Mouse (Mus musculus) forebrain, embryonic 11.5 days (tissue): ENCODE data around the gene Capn9. TPM values are rescaled to one million over a fixed set of nuclear protein-coding genes. Genes with fewer than 3 reads are reported as not detected.

Experiments
- ATAC-seq: fragments of 200-750 bp; cut with Nextera tagmentation; replicated peaks from 2 replicates; pipeline ENCODE4 v1.8.0; 2017; ENCODE audit warnings: moderate TSS enrichment; ENCODE audit not compliant: low FRiP score
- DNase-seq: peaks from one replicate; pipeline ENCODE4 v3.0.0-alpha.2; 2017; ENCODE audit warnings: low spot score
- H3K27ac ChIP-seq: fragments of 300-500 bp; sonication (generic); 2 replicates; pipeline ENCODE4 v1.5.1; 2014; ENCODE audit warnings: low read depth, low read length
- H3K27me3 ChIP-seq: fragments of 300-500 bp; sonication (generic); 2 replicates; pipeline ENCODE4 v1.6.1; 2014; ENCODE audit warnings: mild to moderate bottlenecking, low read length, mixed read lengths; ENCODE audit not compliant: control insufficient read depth, insufficient read depth
- H3K36me3 ChIP-seq: fragments of 300-500 bp; sonication (generic); 2 replicates; pipeline ENCODE4 v1.6.1; 2014; ENCODE audit warnings: mild to moderate bottlenecking, low read length, moderate library complexity, mixed read lengths; ENCODE audit not compliant: control insufficient read depth, insufficient read depth
- H3K4me1 ChIP-seq: fragments of 300-500 bp; sonication (generic); replicated peaks from 2 replicates; pipeline ENCODE4 v1.6.1; 2014; ENCODE audit warnings: low read length, mixed read lengths; ENCODE audit not compliant: control insufficient read depth, insufficient read depth
- H3K4me2 ChIP-seq: fragments of 300-500 bp; sonication (generic); 2 replicates; pipeline ENCODE4 v1.6.1; 2014; ENCODE audit warnings: low read depth, mild to moderate bottlenecking, low read length, moderate library complexity, mixed read lengths; ENCODE audit not compliant: severe bottlenecking
- H3K4me3 ChIP-seq: fragments of 300-500 bp; sonication (generic); 2 replicates; pipeline ENCODE4 v1.5.1; 2014; ENCODE audit warnings: low read depth, low read length
- H3K9ac ChIP-seq: fragments of 300-500 bp; sonication (generic); 2 replicates; pipeline ENCODE4 v1.6.1; 2014; ENCODE audit warnings: low read length
- H3K9me3 ChIP-seq: fragments of 300-500 bp; sonication (generic); 2 replicates; pipeline ENCODE4 v1.6.1; 2016; ENCODE audit warnings: low read length, mixed read lengths; ENCODE audit not compliant: control insufficient read depth
- WGBS: fragments of 180-500 bp; shearing (Covaris S2); extraction: QIAGEN DNeasy Blood & Tissue Kit; methylation state at CpG from one replicate; pipeline ENCODE4 v1.1.7; 2014; 5-methylcytosine and 5-hydroxymethylcytosine counted together
- polyA plus RNA-seq: library from polyadenylated mRNA; unstranded; fragments of >200 nt; fragmentation: Nextera tagmentation; extraction: Ambion mirVana; gene quantifications from 2 replicates; pipeline ENCODE4 v1.2.1, GENCODE M21; 2014

Capn9 gene
- polyA plus RNA-seq, 1 experiment from 2014 or later, result not detected

DNA sequence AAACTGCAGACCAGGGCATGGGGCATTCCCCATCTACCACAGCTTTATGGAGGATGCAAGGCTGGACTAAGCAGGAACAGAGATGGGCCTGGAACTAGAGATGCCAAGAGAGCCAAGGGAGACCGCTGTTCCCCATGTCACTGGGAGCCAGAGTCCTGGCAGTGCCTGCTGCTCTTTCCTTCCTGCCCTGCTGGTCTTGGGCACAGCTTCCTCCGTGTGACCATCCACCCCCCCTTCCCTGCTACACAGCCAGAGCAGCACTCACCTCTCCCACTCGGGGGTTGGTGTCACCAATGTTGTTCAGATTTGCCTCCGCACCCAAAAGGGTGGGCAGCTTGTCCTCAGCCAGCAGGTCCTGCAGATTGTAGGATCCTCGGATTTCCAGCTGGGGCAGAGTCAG, 18.4 kb upstream of the Capn9 start:
- 68% methylated on average over 5 of the region's 5 CpGs for WGBS
- no peak overlapping the region for H3K9ac ChIP-seq
- ATAC-seq, result no peak
- no peaks in the 10 kb centered on the region for H3K9me3 ChIP-seq
- no peak overlapping the region for H3K27ac ChIP-seq
- DNase-seq, result no peak
- no peak overlapping the region for H3K4me2 ChIP-seq
- H3K36me3 ChIP-seq, result no peaks in the 10 kb centered on the region; the same call in 1 of the 2 replicates
- no peaks in the 10 kb centered on the region for H3K27me3 ChIP-seq
- H3K4me3 ChIP-seq, result no peak overlapping the region
- no peaks in the 10 kb centered on the region for H3K4me1 ChIP-seq

GRCm38 (mm10) chr8:124567126-124567525, 8.8 kb upstream of the Capn9 start:
- WGBS, result 87% methylated on average over 6 of the region's 6 CpGs
- no peaks in the 10 kb centered on the region for H3K27me3 ChIP-seq
- H3K27ac ChIP-seq, result no peak overlapping the region
- no peak overlapping the region for H3K4me3 ChIP-seq
- H3K9me3 ChIP-seq, result no peaks in the 10 kb centered on the region
- H3K4me2 ChIP-seq, result no peak overlapping the region
- H3K9ac ChIP-seq, result no peak overlapping the region
- DNase-seq, result no peak
- no peaks in the 10 kb centered on the region for H3K4me1 ChIP-seq
- no peak for ATAC-seq
- no peaks in the 10 kb centered on the region for H3K36me3 ChIP-seq

DNA sequence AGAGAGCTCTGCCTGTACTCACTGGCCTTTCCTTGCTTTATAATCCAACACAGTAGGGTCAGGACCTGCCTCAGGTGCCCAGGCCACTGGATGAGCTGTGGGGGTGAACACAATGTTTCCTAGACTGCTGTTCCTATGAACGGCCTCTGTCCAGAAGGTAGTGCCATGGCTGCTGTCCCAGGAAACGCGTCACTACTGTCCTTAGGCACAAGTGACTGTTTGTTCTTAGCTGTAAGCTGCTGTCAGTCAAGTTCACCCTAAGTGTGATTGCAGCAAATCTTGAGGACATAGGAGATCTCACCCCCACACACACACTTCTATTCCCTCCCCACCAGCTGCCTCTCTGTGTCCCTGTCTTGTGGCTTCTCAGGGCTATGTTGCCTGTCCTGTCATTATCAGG, 8.3 kb upstream of the Capn9 start:
- Histone ChIP-seq H3K9me3 (no peaks in the 10 kb centered on the region), H3K4me1 (no peaks in the 10 kb centered on the region), H3K9ac (no peak overlapping the region), H3K36me3 (no peaks in the 10 kb centered on the region), H3K27me3 (no peaks in the 10 kb centered on the region), H3K4me3 (no peak overlapping the region), H3K4me2 (no peak overlapping the region), H3K27ac (no peak overlapping the region)
- WGBS, result 91% methylated on average over 3 of the region's 3 CpGs
- ATAC-seq (no peak), DNase-seq (no peak)

GRCm38 (mm10) chr8:124569100-124569499, 6.8 kb upstream of the Capn9 start:
- H3K9ac ChIP-seq, result no peak overlapping the region
- no peak overlapping the region for H3K4me2 ChIP-seq
- H3K4me3 ChIP-seq, result no peak overlapping the region
- no peaks in the 10 kb centered on the region for H3K4me1 ChIP-seq
- no peaks in the 10 kb centered on the region for H3K9me3 ChIP-seq
- H3K36me3 ChIP-seq, result no peaks in the 10 kb centered on the region
- ATAC-seq, result no peak
- WGBS, result 73% methylated on average over 2 of the region's 2 CpGs
- no peak overlapping the region for H3K27ac ChIP-seq
- no peak for DNase-seq
- no peaks in the 10 kb centered on the region for H3K27me3 ChIP-seq

GRCm38 (mm10) chr8:124569593-124569992, 6.3 kb upstream of the Capn9 start, which contains the start of gene Agt:
Gene Agt (minus strand): TSS chr8:124569706.
- no peaks in the 10 kb centered on the region for H3K9me3 ChIP-seq
- no peak within 1 kb of the TSS for H3K9ac ChIP-seq
- no peak within 1 kb of the TSS for H3K4me3 ChIP-seq
- no peaks in the 10 kb centered on the region for H3K27me3 ChIP-seq
- no peak within 1 kb of the TSS for H3K4me2 ChIP-seq
- 78% methylated on average over 2 of the region's 2 CpGs for WGBS
- H3K4me1 ChIP-seq, result no peaks in the 10 kb centered on the region
- no peaks in the 10 kb centered on the region for H3K36me3 ChIP-seq
- no peak for ATAC-seq
- no peak within 1 kb of the TSS for H3K27ac ChIP-seq
- no peak for DNase-seq

GRCm38 (mm10) chr8:124571732-124572429, 4.0 kb upstream of the Capn9 start:
- Histone ChIP-seq H3K9ac (no peak overlapping the region), H3K4me1 (no peaks in the 10 kb centered on the region), H3K27me3 (no peaks in the 10 kb centered on the region), H3K36me3 (no peaks in the 10 kb centered on the region), H3K9me3 (no peaks in the 10 kb centered on the region), H3K27ac (no peak overlapping the region), H3K4me2 (no peak overlapping the region), H3K4me3 (no peak overlapping the region)
- DNase-seq (no peak), ATAC-seq (no peak)
- WGBS, result 75% methylated on average over 8 of the region's 8 CpGs

- no peak for ATAC-seq
- Histone ChIP-seq H3K27ac (no peak overlapping the region), H3K36me3 (no peaks in the 10 kb centered on the region)
These were observed 3.5 kb upstream of the Capn9 start for GRCm38 (mm10) chr8:124572430-124572775.

DNA sequence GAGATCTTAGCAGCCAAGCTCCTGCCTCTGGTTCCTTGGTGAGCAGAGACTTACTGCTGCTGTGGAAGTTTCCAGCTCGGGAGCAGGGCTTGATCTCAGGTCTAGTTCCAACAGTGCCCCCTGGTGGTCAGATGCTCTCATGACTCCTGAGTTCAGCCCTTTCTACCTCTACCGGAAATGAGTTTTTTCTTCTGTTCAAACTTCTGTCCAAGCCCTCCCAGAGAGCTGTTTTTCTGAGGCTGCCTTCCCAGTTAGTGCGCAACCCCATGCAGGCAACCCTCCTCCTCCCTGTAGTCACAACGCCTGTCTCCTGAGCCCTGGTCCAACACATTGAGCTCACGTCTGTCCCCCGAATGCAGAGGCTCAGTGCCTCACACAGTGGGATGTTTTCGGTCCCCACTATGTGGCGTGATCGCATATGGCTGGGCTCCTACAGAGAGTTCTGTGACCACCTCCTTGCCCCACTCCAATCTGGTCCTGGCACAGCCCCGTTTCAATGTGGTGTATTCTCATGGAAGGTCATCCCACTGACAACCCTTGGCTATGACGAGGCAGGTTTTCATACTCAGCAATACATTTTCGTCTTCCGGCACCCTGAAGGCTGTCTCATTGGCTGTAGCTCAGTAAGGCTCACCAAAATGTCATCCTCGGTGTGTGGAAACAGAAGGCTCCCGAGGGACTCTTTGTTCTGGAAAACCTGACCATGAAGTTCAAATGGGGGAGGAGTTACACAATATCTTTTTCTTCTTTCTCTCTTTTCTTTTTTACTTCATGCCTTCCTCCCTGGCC, 2.2 kb upstream of the Capn9 start:
- H3K9me3 ChIP-seq, result no peaks in the 10 kb centered on the region
- ATAC-seq (peak; percentile 33; the same call in 1 of the 2 replicates), DNase-seq (peak; percentile 93)
- WGBS, result 63% methylated on average over 15 of the region's 15 CpGs
- H3K27ac ChIP-seq, result no peak overlapping the region
- H3K4me3 ChIP-seq, result no peak overlapping the region
- H3K36me3 ChIP-seq, result no peaks in the 10 kb centered on the region
- H3K4me1 ChIP-seq, result no peaks in the 10 kb centered on the region
- H3K4me2 ChIP-seq, result no peak overlapping the region
- no peaks in the 10 kb centered on the region for H3K27me3 ChIP-seq
- no peak overlapping the region for H3K9ac ChIP-seq

More at GRCm38 (mm10) chr8:124572430-124572775, 3.5 kb upstream of the Capn9 start:
- H3K4me3 ChIP-seq, result no peak overlapping the region
- DNase-seq, result no peak
- H3K4me2 ChIP-seq, result no peak overlapping the region
- H3K4me1 ChIP-seq, result no peaks in the 10 kb centered on the region
- H3K27me3 ChIP-seq, result no peaks in the 10 kb centered on the region
- no peaks in the 10 kb centered on the region for H3K9me3 ChIP-seq
- H3K9ac ChIP-seq, result no peak overlapping the region

GRCm38 (mm10) chr8:124576751-124577150, 840 bp downstream of the Capn9 start:
- ATAC-seq (no peak), DNase-seq (no peak)
- WGBS, result 88% methylated on average over 1 of the region's 1 CpGs
- no peaks in the 10 kb centered on the region for H3K9me3 ChIP-seq
- H3K4me3 ChIP-seq, result no peak overlapping the region
- H3K9ac ChIP-seq, result no peak overlapping the region
- no peaks in the 10 kb centered on the region for H3K36me3 ChIP-seq
- no peaks in the 10 kb centered on the region for H3K27me3 ChIP-seq
- no peak overlapping the region for H3K27ac ChIP-seq
- no peaks in the 10 kb centered on the region for H3K4me1 ChIP-seq
- no peak overlapping the region for H3K4me2 ChIP-seq
